Mouse (Mus musculus): ENCODE results near the gene B4galnt3. TPM values are rescaled to one million over a fixed set of nuclear protein-coding genes. Genes with fewer than 3 reads are reported as not detected.

The B4galnt3 gene
- polyA plus RNA-seq, 1 experiment from 2014 or later = 0.47 TPM

GRCm38 (mm10) chr6:120225355-120225754 lies 69.0 kb downstream of the B4galnt3 start:
- Histone ChIP-seq H3K4me1 (replicated peaks; ENCODE audit: control insufficient read depth, insufficient read depth, low read length) (no peaks in the 10 kb centered on the region), H3K4me3 (ENCODE audit: low read depth, low read length) (no peak overlapping the region), H3K27me3 (replicated peaks; ENCODE audit: control insufficient read depth, insufficient read depth, low read length) (no peaks in the 10 kb centered on the region), H3K27ac (ENCODE audit: low read depth) (no peak overlapping the region), H3K9me3 (ENCODE audit: control insufficient read depth, low read length) (no peaks in the 10 kb centered on the region), H3K36me3 (ENCODE audit: control insufficient read depth, insufficient read depth, low read length) (no peaks in the 10 kb centered on the region), H3K4me2 (ENCODE audit: low read length) (no peak overlapping the region), H3K9ac (ENCODE audit: low read length) (no peak overlapping the region)
- 52% methylated on average over 6 of the region's 6 CpGs for whole genome bisulfite sequencing
- ATAC-seq (replicated peaks; ENCODE audit: low FRiP score, low TSS enrichment, low read depth) (no peak; the same call in 1 of the 2 replicates), DNase-seq (ENCODE audit: low spot score) (no peak)

DNA sequence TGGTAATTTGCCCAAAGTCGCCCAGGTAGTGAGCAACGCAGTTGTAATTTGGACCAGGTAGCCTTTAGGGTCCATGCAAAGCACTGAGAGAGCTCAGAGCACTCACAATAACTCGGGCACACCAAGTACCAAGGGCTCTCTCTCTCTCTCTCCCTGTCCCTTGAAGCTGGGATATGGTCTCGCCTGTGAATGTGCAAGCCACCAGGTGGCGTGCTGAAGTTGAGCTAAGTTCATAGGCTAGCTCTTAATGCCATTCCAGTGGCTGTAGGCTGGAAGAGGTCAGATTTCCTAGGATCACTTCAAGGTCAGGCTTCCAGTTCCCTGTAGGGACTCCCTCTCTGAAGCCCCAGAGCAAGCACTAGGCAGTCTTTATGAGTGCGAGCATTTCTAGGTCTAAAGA lies 71.7 kb downstream of the B4galnt3 start:
- no peak overlapping the region for H3K9ac ChIP-seq (ENCODE audit: low read length)
- 32% methylated on average over 6 of the region's 6 CpGs for WGBS
- ATAC-seq (replicated peaks; ENCODE audit: low FRiP score, low TSS enrichment, low read depth) (no peak), DNase-seq (ENCODE audit: low spot score) (peak; percentile 66)
- H3K4me3 ChIP-seq (ENCODE audit: low read depth, low read length) = no peak overlapping the region
- H3K9me3 ChIP-seq (ENCODE audit: control insufficient read depth, low read length) = no peaks in the 10 kb centered on the region
- no peak overlapping the region for H3K27ac ChIP-seq (ENCODE audit: low read depth)
- H3K4me2 ChIP-seq (ENCODE audit: low read length) = no peak overlapping the region
- H3K27me3 ChIP-seq (replicated peaks; ENCODE audit: control insufficient read depth, insufficient read depth, low read length) = no peaks in the 10 kb centered on the region
- H3K36me3 ChIP-seq (ENCODE audit: control insufficient read depth, insufficient read depth, low read length) = no peaks in the 10 kb centered on the region
- no peaks in the 10 kb centered on the region for H3K4me1 ChIP-seq (replicated peaks; ENCODE audit: control insufficient read depth, insufficient read depth, low read length)

DNA sequence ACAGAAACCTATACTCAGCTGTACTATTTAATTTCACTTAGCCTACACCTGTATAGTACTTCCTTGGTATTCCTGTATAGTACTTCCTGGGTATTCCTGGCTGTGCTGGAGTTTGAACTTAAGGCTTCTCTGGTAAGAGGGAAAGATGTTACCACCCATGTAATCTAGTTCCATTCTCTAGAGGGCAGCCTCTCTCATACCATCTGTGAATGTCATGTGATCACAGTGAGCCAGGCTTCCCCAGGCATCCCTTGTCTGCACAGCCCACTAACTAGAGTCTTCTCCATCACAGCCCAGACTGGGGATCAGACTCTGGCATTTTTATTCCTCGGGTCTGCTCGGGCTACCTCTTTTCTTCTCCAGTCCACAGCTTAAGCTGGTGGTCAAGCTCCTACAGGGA lies 75.1 kb downstream of the B4galnt3 start:
- H3K9ac ChIP-seq (ENCODE audit: low read length) = no peak overlapping the region
- no peak overlapping the region for H3K27ac ChIP-seq (ENCODE audit: low read depth)
- 78% methylated on average over 2 of the region's 2 CpGs for WGBS
- H3K36me3 ChIP-seq (ENCODE audit: control insufficient read depth, insufficient read depth, low read length) = no peaks in the 10 kb centered on the region
- H3K4me1 ChIP-seq (replicated peaks; ENCODE audit: control insufficient read depth, insufficient read depth, low read length) = no peaks in the 10 kb centered on the region
- ATAC-seq (replicated peaks; ENCODE audit: low FRiP score, low TSS enrichment, low read depth) = no peak
- H3K9me3 ChIP-seq (ENCODE audit: control insufficient read depth, low read length) = no peaks in the 10 kb centered on the region
- no peak for DNase-seq (ENCODE audit: low spot score)
- no peaks in the 10 kb centered on the region for H3K27me3 ChIP-seq (replicated peaks; ENCODE audit: control insufficient read depth, insufficient read depth, low read length)
- H3K4me2 ChIP-seq (ENCODE audit: low read length) = no peak overlapping the region
- H3K4me3 ChIP-seq (ENCODE audit: low read depth, low read length) = no peak overlapping the region

- no peaks in the 10 kb centered on the region for H3K27me3 ChIP-seq (replicated peaks; ENCODE audit: control insufficient read depth, insufficient read depth, low read length)
- 76% methylated on average over 1 of the region's 1 CpGs for WGBS
- ATAC-seq (replicated peaks; ENCODE audit: low FRiP score, low TSS enrichment, low read depth) = no peak
Measured at GRCm38 (mm10) chr6:120216702-120217101, 77.7 kb downstream of the B4galnt3 start.

GRCm38 (mm10) chr6:120211536-120211935 lies 82.8 kb downstream of the B4galnt3 start:
- Histone ChIP-seq H3K4me1 (replicated peaks; ENCODE audit: control insufficient read depth, insufficient read depth, low read length) (no peaks in the 10 kb centered on the region), H3K9ac (ENCODE audit: low read length) (no peak overlapping the region), H3K36me3 (ENCODE audit: control insufficient read depth, insufficient read depth, low read length) (no peaks in the 10 kb centered on the region), H3K27me3 (replicated peaks; ENCODE audit: control insufficient read depth, insufficient read depth, low read length) (no peaks in the 10 kb centered on the region), H3K4me2 (ENCODE audit: low read length) (no peak overlapping the region), H3K9me3 (ENCODE audit: control insufficient read depth, low read length) (no peaks in the 10 kb centered on the region), H3K27ac (ENCODE audit: low read depth) (no peak overlapping the region), H3K4me3 (ENCODE audit: low read depth, low read length) (no peak overlapping the region)
- 82% methylated on average over 6 of the region's 6 CpGs for WGBS
- DNase-seq (ENCODE audit: low spot score) (no peak), ATAC-seq (replicated peaks; ENCODE audit: low FRiP score, low TSS enrichment, low read depth) (no peak)

More at GRCm38 (mm10) chr6:120216702-120217101, 77.7 kb downstream of the B4galnt3 start:
- Histone ChIP-seq H3K4me2 (ENCODE audit: low read length) (no peak overlapping the region), H3K27ac (ENCODE audit: low read depth) (no peak overlapping the region), H3K36me3 (ENCODE audit: control insufficient read depth, insufficient read depth, low read length) (no peaks in the 10 kb centered on the region), H3K4me1 (replicated peaks; ENCODE audit: control insufficient read depth, insufficient read depth, low read length) (no peaks in the 10 kb centered on the region), H3K9ac (ENCODE audit: low read length) (no peak overlapping the region), H3K9me3 (ENCODE audit: control insufficient read depth, low read length) (no peaks in the 10 kb centered on the region), H3K4me3 (ENCODE audit: low read depth, low read length) (no peak overlapping the region)
- no peak for DNase-seq (ENCODE audit: low spot score)

- H3K9ac ChIP-seq (ENCODE audit: low read length) = no peak overlapping the region
- no peak overlapping the region for H3K27ac ChIP-seq (ENCODE audit: low read depth)
- H3K9me3 ChIP-seq (ENCODE audit: control insufficient read depth, low read length) = no peaks in the 10 kb centered on the region
- DNase-seq (ENCODE audit: low spot score) (no peak), ATAC-seq (replicated peaks; ENCODE audit: low FRiP score, low TSS enrichment, low read depth) (no peak)
- no peaks in the 10 kb centered on the region for H3K4me1 ChIP-seq (replicated peaks; ENCODE audit: control insufficient read depth, insufficient read depth, low read length)
- no peak overlapping the region for H3K4me2 ChIP-seq (ENCODE audit: low read length)
- 84% methylated on average over 5 of the region's 5 CpGs for WGBS
- H3K27me3 ChIP-seq (replicated peaks; ENCODE audit: control insufficient read depth, insufficient read depth, low read length) = no peaks in the 10 kb centered on the region
- no peaks in the 10 kb centered on the region for H3K36me3 ChIP-seq (ENCODE audit: control insufficient read depth, insufficient read depth, low read length)
- no peak overlapping the region for H3K4me3 ChIP-seq (ENCODE audit: low read depth, low read length)
Measured at GRCm38 (mm10) chr6:120206586-120206985, 87.8 kb downstream of the B4galnt3 start.

DNA sequence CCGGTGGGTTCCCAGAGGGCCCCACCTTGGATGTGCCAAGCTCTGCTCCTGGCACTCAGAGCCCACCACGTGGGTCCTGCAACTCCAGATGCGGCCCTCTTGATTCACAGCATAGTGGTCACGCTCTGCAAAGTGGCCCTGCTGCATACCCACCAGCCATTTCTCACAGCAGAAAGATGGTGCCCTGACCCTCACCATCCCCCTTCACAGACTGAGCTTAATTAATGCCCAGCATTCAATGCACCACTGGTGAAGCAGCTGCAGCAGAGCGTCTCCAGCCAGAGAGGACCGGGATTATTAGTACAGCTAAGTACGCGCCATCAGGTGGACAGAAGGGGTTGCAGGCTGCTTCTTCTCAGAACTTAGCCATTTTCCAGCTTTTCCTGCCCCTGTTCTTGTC lies 92.0 kb downstream of the B4galnt3 start:
- no peak overlapping the region for H3K9ac ChIP-seq (ENCODE audit: low read length)
- no peak for DNase-seq (ENCODE audit: low spot score)
- no peak for ATAC-seq (replicated peaks; ENCODE audit: low FRiP score, low TSS enrichment, low read depth)

GRCm38 (mm10) chr6:120201956-120202355 lies 92.4 kb downstream of the B4galnt3 start:
- no peak overlapping the region for H3K4me3 ChIP-seq (ENCODE audit: low read depth, low read length)
- H3K36me3 ChIP-seq (ENCODE audit: control insufficient read depth, insufficient read depth, low read length) = no peaks in the 10 kb centered on the region
- H3K4me2 ChIP-seq (ENCODE audit: low read length) = no peak overlapping the region
- no peaks in the 10 kb centered on the region for H3K27me3 ChIP-seq (replicated peaks; ENCODE audit: control insufficient read depth, insufficient read depth, low read length)
- DNase-seq (ENCODE audit: low spot score) (no peak), ATAC-seq (replicated peaks; ENCODE audit: low FRiP score, low TSS enrichment, low read depth) (no peak)
- WGBS = 63% methylated on average over 6 of the region's 6 CpGs
- H3K9me3 ChIP-seq (ENCODE audit: control insufficient read depth, low read length) = no peaks in the 10 kb centered on the region
- H3K9ac ChIP-seq (ENCODE audit: low read length) = no peak overlapping the region
- H3K27ac ChIP-seq (ENCODE audit: low read depth) = no peak overlapping the region
- no peaks in the 10 kb centered on the region for H3K4me1 ChIP-seq (replicated peaks; ENCODE audit: control insufficient read depth, insufficient read depth, low read length)

More for the DNA sequence above, 92.0 kb downstream of the B4galnt3 start:
- no peak overlapping the region for H3K27ac ChIP-seq (ENCODE audit: low read depth)
- no peak overlapping the region for H3K4me2 ChIP-seq (ENCODE audit: low read length)
- 78% methylated on average over 8 of the region's 8 CpGs for WGBS
- H3K27me3 ChIP-seq (replicated peaks; ENCODE audit: control insufficient read depth, insufficient read depth, low read length) = no peaks in the 10 kb centered on the region
- H3K36me3 ChIP-seq (ENCODE audit: control insufficient read depth, insufficient read depth, low read length) = no peaks in the 10 kb centered on the region
- no peaks in the 10 kb centered on the region for H3K4me1 ChIP-seq (replicated peaks; ENCODE audit: control insufficient read depth, insufficient read depth, low read length)
- no peaks in the 10 kb centered on the region for H3K9me3 ChIP-seq (ENCODE audit: control insufficient read depth, low read length)
- no peak overlapping the region for H3K4me3 ChIP-seq (ENCODE audit: low read depth, low read length)

- H3K4me3 ChIP-seq (ENCODE audit: low read depth, low read length) = no peak overlapping the region
- no peak overlapping the region for H3K4me2 ChIP-seq (ENCODE audit: low read length)
- no peaks in the 10 kb centered on the region for H3K4me1 ChIP-seq (replicated peaks; ENCODE audit: control insufficient read depth, insufficient read depth, low read length)
- peak overlapping the region; percentile 59 for H3K27ac ChIP-seq (ENCODE audit: low read depth)
- ATAC-seq (replicated peaks; ENCODE audit: low FRiP score, low TSS enrichment, low read depth) (peak; percentile 42), DNase-seq (ENCODE audit: low spot score) (peak; percentile 76)
- H3K27me3 ChIP-seq (replicated peaks; ENCODE audit: control insufficient read depth, insufficient read depth, low read length) = no peaks in the 10 kb centered on the region
- WGBS = 39% methylated on average over 10 of the region's 10 CpGs
- no peaks in the 10 kb centered on the region for H3K36me3 ChIP-seq (ENCODE audit: control insufficient read depth, insufficient read depth, low read length)
- no peaks in the 10 kb centered on the region for H3K9me3 ChIP-seq (ENCODE audit: control insufficient read depth, low read length)
- no peak overlapping the region for H3K9ac ChIP-seq (ENCODE audit: low read length)
Measured at GRCm38 (mm10) chr6:120199638-120200394, 94.5 kb downstream of the B4galnt3 start.

All from intestine, embryonic 14.5 days (tissue).